Mouse (Mus musculus): ENCODE data around the gene L1td1. TPM values are rescaled to one million over a fixed set of nuclear protein-coding genes. Genes with fewer than 3 reads are reported as not detected.
"Not testable (repeated sequence)": the region's sequence is repeated elsewhere in the genome, so short reads cannot be mapped to it uniquely, and the experiment has no call there.

L1td1 gene
- polyA plus RNA-seq, 1 experiment from 2014 or later = not detected

DNA sequence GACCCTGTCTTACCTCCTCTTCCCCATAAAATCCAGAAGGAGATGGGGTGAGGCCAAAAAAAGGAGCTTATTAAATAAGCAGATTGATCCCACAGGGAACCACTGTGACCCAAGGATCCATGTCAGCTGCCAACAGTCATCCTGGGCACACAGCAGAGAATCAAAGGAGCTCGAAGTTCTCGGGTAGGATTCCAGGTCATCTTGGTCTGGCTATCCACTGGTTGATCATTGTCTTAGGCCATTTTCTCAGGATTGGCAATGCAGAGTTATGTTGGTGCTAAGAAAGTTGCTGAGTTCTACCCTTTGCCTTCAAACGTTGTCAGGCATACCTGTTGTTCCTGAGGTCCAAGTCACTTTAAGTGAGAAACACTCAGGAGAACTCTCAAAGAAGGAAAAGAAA, 26.4 kb upstream of the L1td1 start:
- no peak overlapping the region for H3K4me2 ChIP-seq (ENCODE audit: low read depth, low read length)
- H3K27ac ChIP-seq (ENCODE audit: low read length) = no peak overlapping the region

DNA sequence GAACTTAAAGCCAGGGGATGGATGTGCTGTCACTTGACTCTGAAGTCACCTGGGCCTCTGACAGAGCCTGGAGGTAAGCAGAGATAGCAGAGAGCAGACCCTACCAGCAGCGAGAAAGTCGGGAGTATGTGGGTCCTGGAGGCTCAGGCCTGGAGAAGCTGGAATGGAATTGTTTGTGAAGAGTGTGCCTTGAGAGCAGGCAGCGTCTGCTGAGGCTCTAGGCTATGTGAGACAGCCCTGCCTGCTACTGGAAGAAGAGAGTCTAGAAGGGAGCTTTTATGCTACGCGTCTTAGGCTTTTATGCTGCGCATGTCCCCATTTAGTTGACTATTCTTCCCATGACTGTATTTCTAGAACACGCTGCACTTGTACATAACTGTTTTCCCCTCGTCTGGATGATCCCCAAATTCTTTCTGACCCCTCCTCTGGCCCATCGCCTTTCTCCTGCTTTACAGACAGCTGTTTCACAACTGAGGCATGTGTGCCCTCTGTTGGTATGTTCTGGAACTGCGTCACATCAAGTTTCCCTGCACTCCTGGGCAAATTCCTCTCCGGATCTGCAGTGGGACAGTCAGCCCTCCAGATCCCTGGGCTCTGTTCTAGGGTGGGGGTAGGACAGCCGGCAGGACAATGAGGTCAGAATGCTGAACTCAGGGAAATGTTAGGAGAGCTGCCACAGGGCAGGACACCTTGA, 24.2 kb upstream of the L1td1 start:
- Histone ChIP-seq H3K27ac (ENCODE audit: low read length) (no peak overlapping the region), H3K4me3 (ENCODE audit: low read depth, low read length) (no peak overlapping the region), H3K4me2 (ENCODE audit: low read depth, low read length) (no peak overlapping the region), H3K36me3 (ENCODE audit: control insufficient read depth, insufficient read depth) (no peaks in the 10 kb centered on the region), H3K27me3 (ENCODE audit: control insufficient read depth, insufficient read depth, low read depth, low read length) (no peaks in the 10 kb centered on the region), H3K9ac (ENCODE audit: low read depth, low read length) (no peak overlapping the region), H3K9me3 (replicated peaks; ENCODE audit: control insufficient read depth, low read length) (no peaks in the 10 kb centered on the region), H3K4me1 (ENCODE audit: control insufficient read depth, low read depth, low read length) (no peaks in the 10 kb centered on the region)
- no peak for ATAC-seq (ENCODE audit: low read depth)
- 31% methylated on average over 12 of the region's 12 CpGs for WGBS (ENCODE audit: insufficient replicate concordance)

More for the DNA sequence above, 26.4 kb upstream of the L1td1 start:
- no peak for ATAC-seq (ENCODE audit: low read depth)
- Histone ChIP-seq H3K4me3 (ENCODE audit: low read depth, low read length) (no peak overlapping the region), H3K4me1 (ENCODE audit: control insufficient read depth, low read depth, low read length) (no peaks in the 10 kb centered on the region), H3K36me3 (ENCODE audit: control insufficient read depth, insufficient read depth) (no peaks in the 10 kb centered on the region), H3K9me3 (replicated peaks; ENCODE audit: control insufficient read depth, low read length) (no peaks in the 10 kb centered on the region), H3K27me3 (ENCODE audit: control insufficient read depth, insufficient read depth, low read depth, low read length) (no peaks in the 10 kb centered on the region), H3K9ac (ENCODE audit: low read depth, low read length) (no peak overlapping the region)
- 50% methylated on average over 3 of the region's 3 CpGs for WGBS (ENCODE audit: insufficient replicate concordance)

DNA sequence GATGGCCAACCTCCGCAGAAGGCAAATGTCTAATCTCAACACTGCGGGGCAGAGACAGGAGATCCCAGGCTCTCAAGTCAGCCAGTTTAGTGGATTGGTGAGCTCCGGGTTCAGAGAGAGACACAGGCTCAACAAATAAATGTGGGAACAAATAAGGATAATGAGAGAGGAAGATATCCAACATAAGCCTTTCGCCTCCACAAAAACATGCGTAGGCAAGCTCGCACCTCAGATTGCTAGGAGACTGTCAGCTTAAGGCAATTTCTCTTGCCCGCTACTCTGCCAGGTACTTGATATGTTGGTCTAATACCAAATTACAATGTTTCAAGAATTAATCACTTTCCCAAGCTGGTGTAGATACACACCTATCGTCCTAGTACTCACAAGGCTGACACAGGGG, 15.6 kb upstream of the L1td1 start:
- no peak overlapping the region for H3K4me3 ChIP-seq (ENCODE audit: low read depth, low read length)
- H3K4me2 ChIP-seq (ENCODE audit: low read depth, low read length) = no peak overlapping the region
- no peaks in the 10 kb centered on the region for H3K9me3 ChIP-seq (replicated peaks; ENCODE audit: control insufficient read depth, low read length)
- no peaks in the 10 kb centered on the region for H3K36me3 ChIP-seq (ENCODE audit: control insufficient read depth, insufficient read depth)
- H3K27me3 ChIP-seq (ENCODE audit: control insufficient read depth, insufficient read depth, low read depth, low read length) = no peaks in the 10 kb centered on the region
- no peaks in the 10 kb centered on the region for H3K4me1 ChIP-seq (ENCODE audit: control insufficient read depth, low read depth, low read length)
- WGBS (ENCODE audit: insufficient replicate concordance) = 73% methylated on average over 8 of the region's 8 CpGs
- H3K9ac ChIP-seq (ENCODE audit: low read depth, low read length) = no peak overlapping the region
- H3K27ac ChIP-seq (ENCODE audit: low read length) = no peak overlapping the region
- no peak for ATAC-seq (ENCODE audit: low read depth)

DNA sequence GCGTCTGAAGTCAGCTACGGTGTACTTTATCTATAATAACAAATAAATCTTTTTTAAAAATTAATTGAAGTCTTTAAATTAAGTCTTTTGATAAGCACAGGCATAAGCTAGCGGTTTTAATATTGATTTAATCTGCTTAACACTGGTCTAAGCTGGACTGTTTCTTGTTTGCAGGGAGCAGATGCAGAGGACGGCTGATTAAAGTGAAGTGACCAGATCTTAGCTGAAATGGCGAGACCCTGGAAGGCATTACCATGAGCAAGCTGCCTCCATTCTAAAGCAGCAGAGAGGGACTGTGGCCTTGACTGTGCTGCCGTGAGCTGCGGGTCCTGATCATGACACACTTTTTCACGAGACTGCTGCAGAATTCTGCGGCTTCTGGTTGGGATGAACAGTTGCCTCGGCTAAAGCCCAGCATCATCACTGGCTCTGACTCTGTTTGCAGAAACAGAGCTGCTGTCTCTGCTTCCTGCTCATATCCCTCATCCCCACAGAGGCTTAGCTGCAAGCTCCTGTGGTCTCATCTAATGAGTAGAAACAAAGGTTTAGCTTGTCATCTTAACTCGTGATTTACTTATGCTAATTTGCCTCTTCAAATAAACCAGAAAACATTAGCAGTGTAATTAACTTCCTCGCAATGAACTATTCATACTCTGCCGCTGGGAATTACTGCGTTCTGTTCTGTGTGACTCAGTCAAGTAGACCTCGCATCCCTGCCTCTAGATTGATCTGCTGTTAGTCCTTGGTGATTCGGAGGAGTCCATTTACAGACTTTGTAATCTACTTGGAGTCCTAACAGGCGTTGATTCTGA, 8.6 kb upstream of the L1td1 start:
- Histone ChIP-seq H3K9ac (ENCODE audit: low read depth, low read length) (no peak overlapping the region), H3K9me3 (replicated peaks; ENCODE audit: control insufficient read depth, low read length) (no peaks in the 10 kb centered on the region), H3K4me3 (ENCODE audit: low read depth, low read length) (no peak overlapping the region), H3K4me2 (ENCODE audit: low read depth, low read length) (no peak overlapping the region), H3K4me1 (ENCODE audit: control insufficient read depth, low read depth, low read length) (no peaks in the 10 kb centered on the region), H3K27me3 (ENCODE audit: control insufficient read depth, insufficient read depth, low read depth, low read length) (no peaks in the 10 kb centered on the region), H3K27ac (ENCODE audit: low read length) (no peak overlapping the region), H3K36me3 (ENCODE audit: control insufficient read depth, insufficient read depth) (no peaks in the 10 kb centered on the region)
- no peak for ATAC-seq (ENCODE audit: low read depth)
- WGBS (ENCODE audit: insufficient replicate concordance) = 68% methylated on average over 17 of the region's 17 CpGs

DNA sequence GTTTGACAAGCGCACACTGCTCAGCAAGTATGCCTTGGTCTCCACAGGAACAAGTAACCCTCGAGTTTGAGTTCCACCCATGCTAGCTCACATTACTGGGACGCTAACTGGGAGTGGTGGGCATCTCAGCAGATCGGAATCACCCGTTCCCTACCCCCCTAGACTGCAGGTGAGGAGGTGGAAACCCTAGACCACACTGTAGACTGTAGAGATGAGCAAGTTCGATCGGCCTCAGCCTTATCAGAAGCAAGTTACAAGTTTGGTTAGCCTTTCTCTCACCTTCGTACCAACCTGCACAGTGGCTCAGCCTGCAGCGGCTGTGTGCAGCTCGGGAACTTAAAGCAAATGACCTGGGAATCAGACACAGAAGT, 8.0 kb upstream of the L1td1 start:
- ATAC-seq (ENCODE audit: low read depth) = no peak
- no peaks in the 10 kb centered on the region for H3K36me3 ChIP-seq (ENCODE audit: control insufficient read depth, insufficient read depth)
- no peak overlapping the region for H3K4me2 ChIP-seq (ENCODE audit: low read depth, low read length)
- H3K4me3 ChIP-seq (ENCODE audit: low read depth, low read length) = no peak overlapping the region
- no peak overlapping the region for H3K27ac ChIP-seq (ENCODE audit: low read length)
- no peaks in the 10 kb centered on the region for H3K4me1 ChIP-seq (ENCODE audit: control insufficient read depth, low read depth, low read length)
- no peaks in the 10 kb centered on the region for H3K27me3 ChIP-seq (ENCODE audit: control insufficient read depth, insufficient read depth, low read depth, low read length)
- H3K9me3 ChIP-seq (replicated peaks; ENCODE audit: control insufficient read depth, low read length) = no peaks in the 10 kb centered on the region
- WGBS (ENCODE audit: insufficient replicate concordance) = 63% methylated on average over 10 of the region's 10 CpGs
- H3K9ac ChIP-seq (ENCODE audit: low read depth, low read length) = no peak overlapping the region

DNA sequence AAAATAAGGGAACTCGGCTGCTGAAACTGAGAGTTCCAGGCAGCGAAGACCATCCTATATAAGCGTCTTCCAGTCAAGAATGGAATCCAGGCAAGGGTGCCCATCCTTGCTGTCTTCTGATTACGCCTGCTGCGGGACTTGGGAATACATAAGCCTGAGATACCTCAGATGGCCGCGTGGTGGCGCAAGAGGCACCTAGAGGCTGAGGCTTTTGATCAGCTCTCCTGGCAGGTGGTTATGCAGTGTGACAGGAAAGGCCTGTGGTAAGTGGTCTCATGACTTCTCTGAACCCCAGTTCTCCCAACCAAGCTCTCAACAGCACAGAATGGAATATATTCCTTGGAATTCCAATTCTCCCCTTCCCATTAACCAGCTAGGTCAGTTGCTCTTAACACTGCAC, 4.1 kb upstream of the L1td1 start:
- Histone ChIP-seq H3K36me3 (ENCODE audit: control insufficient read depth, insufficient read depth) (no peaks in the 10 kb centered on the region), H3K9ac (ENCODE audit: low read depth, low read length) (no peak overlapping the region), H3K9me3 (replicated peaks; ENCODE audit: control insufficient read depth, low read length) (no peaks in the 10 kb centered on the region), H3K4me3 (ENCODE audit: low read depth, low read length) (no peak overlapping the region), H3K4me2 (ENCODE audit: low read depth, low read length) (no peak overlapping the region), H3K27me3 (ENCODE audit: control insufficient read depth, insufficient read depth, low read depth, low read length) (peaks cover 13% of the 10 kb centered on the region), H3K27ac (ENCODE audit: low read length) (no peak overlapping the region), H3K4me1 (ENCODE audit: control insufficient read depth, low read depth, low read length) (no peaks in the 10 kb centered on the region)
- ATAC-seq (ENCODE audit: low read depth) = no peak
- 10% methylated on average over 8 of the region's 8 CpGs for WGBS (ENCODE audit: insufficient replicate concordance)

DNA sequence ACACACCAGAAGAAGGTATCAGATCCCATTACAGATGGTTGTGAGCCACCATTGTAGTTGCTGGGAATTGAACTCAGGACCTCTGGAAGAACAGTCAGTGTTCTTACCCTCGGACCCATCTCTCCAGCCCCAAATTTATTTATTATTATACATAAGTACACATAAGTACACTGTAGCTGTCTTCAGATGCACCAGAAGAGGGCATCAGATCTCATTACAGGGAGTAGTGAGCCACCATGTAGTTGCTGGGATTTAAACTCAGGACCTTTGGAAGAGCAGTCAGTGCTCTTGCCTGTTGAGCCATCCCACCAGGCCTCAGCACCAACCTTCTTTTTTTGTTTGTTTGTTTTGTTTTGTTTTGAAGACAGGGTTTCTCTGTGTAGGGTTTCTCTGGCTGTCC, 1.9 kb upstream of the L1td1 start:
- peaks cover 28% of the 10 kb centered on the region for H3K27me3 ChIP-seq (ENCODE audit: control insufficient read depth, insufficient read depth, low read depth, low read length)
- not testable (repeated sequence) for ATAC-seq (ENCODE audit: low read depth); H3K4me1 ChIP-seq (ENCODE audit: control insufficient read depth, low read depth, low read length); H3K4me3 ChIP-seq (ENCODE audit: low read depth, low read length); H3K27ac ChIP-seq (ENCODE audit: low read length); H3K36me3 ChIP-seq (ENCODE audit: control insufficient read depth, insufficient read depth); H3K9me3 ChIP-seq (replicated peaks; ENCODE audit: control insufficient read depth, low read length); H3K9ac ChIP-seq (ENCODE audit: low read depth, low read length); H3K4me2 ChIP-seq (ENCODE audit: low read depth, low read length)
- 54% methylated on average over 1 of the region's 1 CpGs for WGBS (ENCODE audit: insufficient replicate concordance)

DNA sequence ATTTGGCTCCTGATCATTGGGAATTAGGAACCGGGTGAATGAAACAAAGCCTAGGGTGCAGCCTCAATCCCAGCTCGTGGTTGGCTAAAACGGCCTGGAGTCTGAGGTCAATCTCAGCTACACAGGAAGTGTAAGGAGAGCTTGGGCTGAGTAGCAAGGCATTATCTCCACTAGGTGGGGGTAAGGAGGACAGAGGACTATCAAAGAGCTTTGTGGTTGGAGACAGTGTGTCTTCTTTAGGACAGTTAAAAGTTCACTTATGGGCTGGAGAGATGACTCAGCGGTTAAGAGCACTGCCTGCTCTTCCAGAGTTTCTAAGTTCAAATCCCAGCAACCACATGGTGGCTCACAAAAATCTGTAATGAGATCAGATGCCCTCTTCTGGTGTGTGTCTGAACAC, 1.1 kb upstream of the L1td1 start:
- Histone ChIP-seq H3K4me1 (ENCODE audit: control insufficient read depth, low read depth, low read length) (no peaks in the 10 kb centered on the region), H3K36me3 (ENCODE audit: control insufficient read depth, insufficient read depth) (no peaks in the 10 kb centered on the region), H3K9ac (ENCODE audit: low read depth, low read length) (no peak overlapping the region), H3K9me3 (replicated peaks; ENCODE audit: control insufficient read depth, low read length) (no peaks in the 10 kb centered on the region), H3K4me2 (ENCODE audit: low read depth, low read length) (no peak overlapping the region), H3K27ac (ENCODE audit: low read length) (no peak overlapping the region), H3K27me3 (ENCODE audit: control insufficient read depth, insufficient read depth, low read depth, low read length) (peaks cover 28% of the 10 kb centered on the region), H3K4me3 (ENCODE audit: low read depth, low read length) (no peak overlapping the region)
- WGBS (ENCODE audit: insufficient replicate concordance) = 19% methylated on average over 4 of the region's 4 CpGs
- no peak for ATAC-seq (ENCODE audit: low read depth)

DNA sequence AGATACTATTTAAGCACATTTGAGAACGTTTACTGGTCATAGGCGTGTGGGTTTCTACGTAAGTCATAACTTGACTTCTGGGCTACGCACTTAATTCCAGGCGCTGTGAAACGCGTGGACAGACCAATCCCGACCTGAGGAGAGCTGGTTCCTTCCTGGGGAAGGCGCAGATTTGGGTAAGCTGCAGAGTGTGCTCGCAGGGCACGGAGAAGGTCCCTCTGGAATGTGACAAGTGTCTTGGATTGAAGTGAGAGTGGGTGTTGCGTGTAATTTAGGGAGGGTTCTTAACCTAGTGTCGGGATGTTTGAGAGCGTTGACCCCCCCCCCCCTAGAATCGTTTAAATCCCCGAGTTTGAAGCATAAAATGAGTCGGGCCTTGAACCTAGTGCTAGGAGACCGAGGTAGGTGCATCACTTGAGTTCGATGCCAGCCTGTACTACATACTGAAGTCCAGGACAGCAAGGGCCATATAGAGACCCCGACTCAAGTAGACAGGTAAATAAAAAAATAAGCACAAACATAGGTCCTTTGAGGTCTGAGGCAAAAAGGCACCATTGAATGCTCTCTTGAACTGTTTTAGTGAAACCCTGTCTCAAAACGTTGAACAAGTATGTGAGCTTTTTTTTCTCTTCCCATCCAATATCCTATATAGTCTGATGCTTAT, 893 bp downstream of the L1td1 start:
- H3K27me3 ChIP-seq (ENCODE audit: control insufficient read depth, insufficient read depth, low read depth, low read length) = peaks cover 28% of the 10 kb centered on the region
- no peak overlapping the region for H3K27ac ChIP-seq (ENCODE audit: low read length)
- H3K4me1 ChIP-seq (ENCODE audit: control insufficient read depth, low read depth, low read length) = no peaks in the 10 kb centered on the region
- no peaks in the 10 kb centered on the region for H3K36me3 ChIP-seq (ENCODE audit: control insufficient read depth, insufficient read depth)
- H3K4me2 ChIP-seq (ENCODE audit: low read depth, low read length) = peak overlapping the region; percentile 31; the same call in 1 of the 2 replicates
- H3K9ac ChIP-seq (ENCODE audit: low read depth, low read length) = no peak overlapping the region
- ATAC-seq (ENCODE audit: low read depth) = no peak
- 0 out of 2 replicates have a peak overlapping the region, but pooled peaks have one; percentile 1 for H3K4me3 ChIP-seq (ENCODE audit: low read depth, low read length)
- no peaks in the 10 kb centered on the region for H3K9me3 ChIP-seq (replicated peaks; ENCODE audit: control insufficient read depth, low read length)
- 3% methylated on average over 21 of the region's 21 CpGs for WGBS (ENCODE audit: insufficient replicate concordance)

All from liver, embryonic 16.5 days (tissue).